Mouse (Mus musculus): Measurements from ENCODE around the gene Slc25a12.

Gene Slc25a12

DNA sequence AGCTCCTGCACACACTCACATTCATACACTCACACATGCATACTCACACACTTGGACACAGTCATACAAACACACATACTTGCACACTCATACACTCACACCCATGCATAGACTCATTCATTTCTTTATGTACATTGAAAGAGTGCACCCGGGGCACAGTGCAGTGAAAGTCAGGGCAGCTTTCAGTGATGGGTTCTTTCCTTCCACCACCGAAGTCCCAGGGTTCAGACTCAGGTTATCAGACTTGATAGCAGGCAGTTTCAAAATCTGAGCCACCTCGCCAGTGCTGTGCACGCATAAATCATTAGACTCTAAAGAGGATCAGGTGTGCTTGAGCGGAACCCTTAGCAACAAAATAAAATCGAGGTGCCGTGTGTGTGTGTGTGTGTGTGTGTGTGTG is 17.4 kb downstream of the Slc25a12 start:
- no peak for DNase-seq (ENCODE audit: low spot score)

GRCm38 (mm10) chr2:71349511-71349910 is 18.0 kb downstream of the Slc25a12 start:
- no peak for DNase-seq (ENCODE audit: low spot score)

GRCm38 (mm10) chr2:71347732-71348490 is 19.6 kb downstream of the Slc25a12 start:
- DNase-seq (ENCODE audit: low spot score), result no peak

DNA sequence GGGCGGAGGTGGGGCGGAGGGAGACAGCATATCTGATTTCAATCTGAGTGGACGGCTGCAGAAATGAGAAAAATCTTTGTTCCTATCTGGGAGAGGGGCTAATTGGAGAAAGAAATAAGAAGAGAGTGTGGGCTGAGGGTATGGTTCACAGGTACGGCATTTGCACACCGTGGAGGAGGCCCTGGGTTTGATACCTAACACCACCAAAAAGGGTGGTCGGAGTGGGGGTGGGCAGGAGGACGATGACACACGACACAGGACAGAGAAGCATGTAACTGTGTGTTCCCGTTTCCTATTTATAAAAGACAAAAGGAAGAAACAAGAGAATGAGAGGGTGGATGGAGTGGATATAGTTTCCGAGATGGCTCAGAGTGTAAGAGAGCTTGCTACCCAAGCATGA is 20.4 kb downstream of the Slc25a12 start:
- DNase-seq (ENCODE audit: low spot score), result no peak

GRCm38 (mm10) chr2:71343884-71344640 is 23.5 kb downstream of the Slc25a12 start:
- DNase-seq (ENCODE audit: low spot score), result no peak

DNA sequence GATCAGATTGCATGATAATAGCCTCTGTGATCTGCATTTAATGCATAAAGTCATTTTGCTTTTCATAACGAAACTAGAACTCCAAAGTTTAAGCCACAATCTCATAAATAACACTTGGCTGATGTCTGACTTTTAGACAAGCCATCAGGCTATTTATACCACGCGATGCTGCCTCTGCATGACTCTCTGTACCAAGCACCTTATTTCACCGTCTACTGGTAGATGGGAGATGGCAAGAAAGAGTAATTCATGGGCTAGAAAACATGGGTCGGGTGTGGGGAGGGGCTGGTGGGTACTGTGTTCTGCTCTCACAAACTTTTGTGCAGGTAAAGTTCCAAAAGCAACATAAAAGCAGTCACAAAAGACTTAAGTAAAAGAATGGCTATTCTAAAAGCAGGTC is 27.4 kb downstream of the Slc25a12 start:
- DNase-seq (ENCODE audit: low spot score), result no peak

DNA sequence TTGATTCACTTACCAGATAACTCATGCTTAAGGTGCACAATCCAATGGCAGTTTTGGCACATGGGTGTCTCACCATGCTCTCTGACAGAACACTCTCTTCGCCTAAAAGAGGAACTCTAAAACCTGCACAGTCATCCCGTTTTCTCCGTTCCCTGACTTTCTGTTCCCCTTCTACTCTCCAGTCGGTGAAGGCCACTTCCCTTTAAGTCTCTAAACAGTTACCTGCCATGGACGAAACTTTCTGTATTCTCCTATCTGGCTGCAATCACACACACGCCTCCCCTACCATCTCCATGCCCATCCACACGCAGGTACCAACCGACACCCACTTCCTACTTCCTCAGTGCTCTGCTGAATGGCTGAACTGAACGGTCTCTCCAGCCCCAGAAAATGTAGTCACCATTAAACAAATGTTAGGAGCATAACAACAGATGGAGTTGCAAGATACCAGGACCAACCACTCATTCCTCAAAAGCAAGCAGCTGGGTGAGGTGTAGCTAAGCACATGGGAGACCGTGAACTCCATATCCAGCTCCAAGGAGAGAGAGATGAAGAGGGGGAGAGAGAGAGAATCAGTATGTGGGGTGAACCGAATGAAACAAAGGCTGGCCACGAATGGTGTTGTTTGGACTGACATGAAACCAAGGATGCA is 29.3 kb downstream of the Slc25a12 start:
- no peak for DNase-seq (ENCODE audit: low spot score)

DNA sequence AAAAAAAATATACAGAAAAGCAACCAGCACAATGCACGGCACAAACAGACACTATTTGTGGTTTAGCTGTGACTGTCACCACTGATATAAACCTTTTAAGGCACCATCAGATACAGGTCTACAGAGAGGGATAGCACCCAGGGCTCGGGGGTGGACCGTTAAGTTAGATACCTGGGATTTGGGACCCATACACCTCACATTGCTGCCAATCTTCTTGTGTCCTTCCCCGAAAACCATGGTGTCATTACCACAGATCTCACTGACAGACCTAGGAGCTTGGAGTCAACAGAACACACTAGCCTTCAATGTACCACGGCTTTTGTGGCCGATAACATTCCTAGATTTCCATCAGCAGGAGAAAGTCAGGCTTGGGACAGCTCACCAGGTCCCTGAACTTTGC is 30.9 kb downstream of the Slc25a12 start:
- no peak for DNase-seq (ENCODE audit: low spot score)

DNA sequence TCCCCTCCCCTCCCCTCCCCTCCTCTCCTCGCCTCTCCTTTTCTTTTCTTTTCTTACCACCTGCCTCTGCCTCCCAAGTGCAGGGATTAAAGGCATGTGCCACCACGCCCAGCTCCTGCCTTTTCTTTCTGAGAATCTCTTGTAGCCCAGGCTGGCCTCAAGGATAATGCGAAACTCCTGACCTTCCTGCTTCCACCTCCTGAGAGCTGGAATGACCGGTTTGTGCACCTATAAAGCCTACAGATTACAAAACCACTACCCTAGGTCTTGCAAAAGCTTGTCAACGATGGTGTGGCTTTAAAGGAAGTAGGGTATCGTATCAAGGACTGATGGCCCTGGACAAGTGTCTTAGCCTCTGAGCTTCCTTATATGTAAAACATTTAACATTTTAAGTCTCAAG is 31.3 kb downstream of the Slc25a12 start:
- no peak for DNase-seq (ENCODE audit: low spot score)

GRCm38 (mm10) chr2:71333986-71334822 is 33.3 kb downstream of the Slc25a12 start:
- DNase-seq (ENCODE audit: low spot score), result no peak

DNA sequence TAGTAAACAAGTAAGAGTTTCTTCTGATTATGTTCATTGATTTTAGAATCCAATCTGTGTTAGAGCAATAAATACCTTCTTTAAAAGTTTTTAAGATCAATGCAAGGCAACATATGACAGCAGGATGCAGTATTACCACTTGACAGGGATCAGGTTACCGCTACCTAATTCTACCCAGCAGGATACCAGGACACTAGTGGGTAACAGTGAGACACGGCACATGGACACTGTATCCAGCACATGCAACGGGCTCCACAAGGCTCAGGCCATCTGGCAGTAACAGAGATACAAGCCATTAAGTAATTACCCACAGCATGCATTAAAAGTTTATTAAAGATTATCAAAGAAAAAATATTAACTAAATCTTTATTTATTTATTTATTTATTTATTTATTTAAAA is 37.8 kb downstream of the Slc25a12 start:
- DNase-seq (ENCODE audit: low spot score), result no peak

- DNase-seq (ENCODE audit: low spot score), result no peak
Measured at GRCm38 (mm10) chr2:71328391-71329160, 39.0 kb downstream of the Slc25a12 start.

DNA sequence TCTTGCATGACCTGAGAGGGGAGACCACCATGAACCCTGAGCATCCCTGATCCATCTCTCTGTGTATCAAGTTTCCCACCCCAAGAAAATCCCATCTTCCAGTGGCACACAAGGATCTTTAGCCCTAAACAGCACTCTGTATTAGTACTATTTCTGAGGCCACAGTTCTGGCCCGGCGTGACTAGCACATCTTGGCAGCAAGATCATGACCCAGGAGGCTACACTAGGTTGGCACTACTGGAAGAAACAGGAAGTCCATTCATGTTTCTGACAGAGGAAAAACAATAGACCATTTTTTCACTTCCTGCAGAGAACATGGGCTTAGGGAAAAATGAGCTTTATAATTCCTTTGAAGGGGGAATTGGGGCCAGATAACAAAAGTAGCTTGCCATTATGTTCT is 39.8 kb downstream of the Slc25a12 start:
- DNase-seq (ENCODE audit: low spot score), result no peak

- no peak for DNase-seq (ENCODE audit: low spot score)
Measured at GRCm38 (mm10) chr2:71326766-71327464, 40.6 kb downstream of the Slc25a12 start.

- no peak for DNase-seq (ENCODE audit: low spot score)
Measured at GRCm38 (mm10) chr2:71323886-71324285, 43.7 kb downstream of the Slc25a12 start.

GRCm38 (mm10) chr2:71321486-71321885 is 46.1 kb downstream of the Slc25a12 start:
- DNase-seq (ENCODE audit: low spot score), result no peak

DNA sequence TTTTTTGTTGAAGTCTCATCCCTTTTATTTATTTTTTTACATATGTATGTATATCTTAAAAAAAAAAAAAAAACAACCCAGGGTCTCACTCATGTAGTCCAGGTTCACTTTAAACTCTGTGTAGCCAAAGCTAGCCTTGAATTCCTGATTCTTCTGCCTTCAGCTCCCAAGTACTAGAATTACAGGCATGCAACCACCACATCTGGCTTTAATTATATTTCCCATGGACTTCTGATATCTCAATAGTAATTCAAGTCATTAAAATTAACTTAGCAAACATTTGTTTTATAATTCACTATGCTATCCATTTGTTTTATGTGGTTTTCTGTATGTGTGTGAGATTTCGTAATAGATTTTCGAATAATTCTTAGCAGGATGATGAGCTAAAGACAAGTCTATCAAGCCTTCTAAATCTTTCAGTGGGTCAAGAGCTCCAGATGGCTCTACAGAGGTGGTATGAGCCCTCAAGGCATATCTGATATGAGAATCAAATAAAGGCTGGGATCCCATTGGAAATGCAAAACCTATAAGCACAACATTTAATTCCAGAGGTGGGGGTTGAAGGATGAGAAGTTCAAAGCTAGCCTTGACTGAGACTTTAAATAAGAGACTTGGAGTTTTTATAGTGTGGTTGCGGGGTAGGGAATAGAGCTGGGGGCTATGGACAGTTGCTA is 51.3 kb downstream of the Slc25a12 start:
- no peak for DNase-seq (ENCODE audit: low spot score)

DNA sequence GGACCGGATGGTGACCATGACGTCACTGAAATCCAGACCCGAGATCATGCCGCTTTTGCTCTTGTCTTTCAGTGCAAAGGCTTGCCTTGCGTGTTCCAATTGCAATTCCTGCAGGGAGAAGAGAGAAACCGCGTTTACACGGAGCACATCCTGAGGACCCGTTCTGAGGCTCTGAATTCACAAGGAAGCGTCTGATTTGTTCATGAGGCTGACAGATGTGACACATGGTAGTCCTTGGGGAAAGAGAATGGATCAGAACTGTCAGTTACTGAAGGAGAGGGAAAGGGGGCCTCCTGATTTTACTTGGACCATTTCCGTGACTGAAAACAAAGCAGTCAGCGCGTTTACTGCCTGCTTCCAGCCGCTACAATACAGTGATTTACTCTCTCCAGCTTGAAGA is 52.5 kb downstream of the Slc25a12 start:
- no peak for DNase-seq (ENCODE audit: low spot score)

DNA sequence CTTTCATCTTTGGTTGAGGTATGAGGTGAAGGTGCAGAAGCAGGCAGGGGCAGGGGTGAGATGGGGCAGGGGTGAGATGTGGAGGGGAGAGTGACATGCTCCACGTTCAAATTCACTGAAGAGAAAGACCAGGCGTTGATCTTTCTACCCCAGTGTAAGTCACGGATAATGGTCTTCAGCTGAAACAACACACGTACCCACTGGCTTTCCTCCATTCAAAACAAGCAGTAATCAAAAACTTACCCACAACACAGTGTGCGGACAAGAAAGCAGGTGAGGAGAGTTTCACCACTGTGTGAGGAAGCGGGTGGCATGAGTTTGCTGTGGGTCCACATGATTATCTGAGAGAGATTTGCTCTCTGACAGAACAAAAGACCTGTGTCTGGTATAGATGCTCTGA is 53.5 kb downstream of the Slc25a12 start:
- DNase-seq (ENCODE audit: low spot score), result no peak

- DNase-seq (ENCODE audit: low spot score), result no peak
Measured at GRCm38 (mm10) chr2:71312067-71312466, 55.5 kb downstream of the Slc25a12 start.
